Mouse (Mus musculus) layer of hippocampus, postnatal 14 days (tissue): Measurements from ENCODE around the gene Hsd17b3. TPM values are rescaled to one million over a fixed set of nuclear protein-coding genes. Genes with fewer than 3 reads are reported as not detected.
"Not testable (repeated sequence)": the region's sequence is repeated elsewhere in the genome, so short reads cannot be mapped to it uniquely, and the experiment has no call there.

Experiments
- DNase-seq, 2 experiments: peaks; one replicate each; pipeline ENCODE4 v3.0.0; 2021 to 2022; ENCODE audit warnings: low spot score in 2 of 2, mixed read lengths in 1 of 2
- total RNA-seq, 2 experiments: library from RNA; stranded (reverse); gene quantifications; 2 replicates each; pipeline ENCODE4 v1.2.3; 2021

Gene Hsd17b3
- total RNA-seq, 2 experiments from 2014 or later, result not detected

DNA sequence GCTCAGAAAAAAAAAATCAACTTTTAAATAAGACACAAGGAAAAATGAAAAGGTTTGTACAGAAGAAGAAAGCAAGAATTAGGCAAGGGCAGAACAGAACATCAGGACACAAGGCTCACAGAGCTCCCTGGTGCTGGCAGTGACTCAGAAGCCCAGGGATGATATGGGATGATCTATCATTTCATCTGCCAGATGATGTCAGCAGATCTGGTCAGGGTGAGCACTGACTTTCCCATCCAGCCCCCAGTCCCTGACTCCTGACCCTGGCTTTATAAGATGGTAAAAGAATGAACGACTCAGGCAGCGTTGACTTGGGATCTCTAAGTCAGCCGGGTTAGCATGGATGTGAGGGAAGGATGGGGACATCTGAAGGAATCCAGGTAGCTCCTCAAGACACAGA lies 5.7 kb downstream of the Hsd17b3 start:
- no peak for DNase-seq

DNA sequence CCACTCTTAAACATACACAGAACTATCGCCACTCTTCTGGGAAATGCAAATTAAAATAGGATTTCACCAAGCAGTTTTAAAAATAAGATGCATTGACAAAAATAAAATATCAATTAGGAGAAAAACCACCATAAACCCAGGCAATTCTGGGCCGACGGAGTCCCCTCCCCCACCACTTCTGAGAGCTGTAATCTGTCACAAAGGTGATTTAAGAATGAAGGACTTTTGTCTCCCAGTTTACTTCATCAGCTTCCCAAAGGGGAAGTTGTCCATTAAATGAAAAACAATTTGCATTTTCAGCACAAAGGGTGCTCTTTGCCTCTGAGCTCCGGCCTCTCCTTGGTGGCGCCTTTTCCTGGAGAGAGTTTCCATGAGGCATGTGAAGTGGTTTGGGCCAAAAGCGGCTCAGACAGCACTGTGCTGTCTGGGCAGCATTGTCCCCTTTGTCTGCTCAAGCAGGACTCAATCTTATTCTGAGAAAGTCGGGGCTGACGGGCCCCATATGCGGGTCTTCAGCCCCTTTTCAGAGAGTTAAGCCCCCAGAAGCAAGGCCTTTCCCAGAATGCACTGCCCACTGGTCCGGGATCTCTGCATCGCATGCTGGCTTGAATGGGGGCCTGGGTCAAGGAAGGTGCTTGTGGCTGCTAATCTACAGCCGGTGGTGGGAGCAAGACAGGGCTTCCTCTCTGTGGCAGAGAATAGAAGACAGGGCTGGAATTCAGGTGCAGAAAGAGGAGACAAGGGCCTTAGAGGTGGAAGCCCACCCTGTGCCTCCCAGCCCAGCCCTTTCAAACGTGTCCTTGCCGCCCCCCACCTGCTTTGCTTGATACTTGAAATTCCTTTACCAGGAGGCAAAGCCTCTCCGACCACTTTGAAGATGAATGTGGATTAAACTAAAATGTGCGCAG lies 7.8 kb downstream of the Hsd17b3 start:
- no peak for DNase-seq

DNA sequence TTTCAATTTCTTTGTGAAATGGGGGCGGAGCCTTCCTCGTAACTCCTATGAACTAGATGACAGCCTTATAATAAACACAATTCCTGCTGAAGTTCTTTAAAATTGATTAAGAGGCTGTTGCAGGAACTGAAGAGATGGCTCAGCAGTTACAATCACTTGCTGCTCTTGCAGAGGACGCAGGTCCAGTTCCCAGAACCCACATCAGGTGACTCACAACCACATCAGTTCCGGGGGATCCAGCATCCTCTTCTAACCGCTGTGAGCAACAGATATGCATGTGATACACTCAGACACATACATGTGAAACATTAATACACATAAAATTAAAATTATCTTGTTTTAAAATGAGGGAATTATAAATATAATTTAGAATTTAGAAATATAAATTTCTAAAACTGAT lies 11.4 kb downstream of the Hsd17b3 start:
- no peak for DNase-seq

DNA sequence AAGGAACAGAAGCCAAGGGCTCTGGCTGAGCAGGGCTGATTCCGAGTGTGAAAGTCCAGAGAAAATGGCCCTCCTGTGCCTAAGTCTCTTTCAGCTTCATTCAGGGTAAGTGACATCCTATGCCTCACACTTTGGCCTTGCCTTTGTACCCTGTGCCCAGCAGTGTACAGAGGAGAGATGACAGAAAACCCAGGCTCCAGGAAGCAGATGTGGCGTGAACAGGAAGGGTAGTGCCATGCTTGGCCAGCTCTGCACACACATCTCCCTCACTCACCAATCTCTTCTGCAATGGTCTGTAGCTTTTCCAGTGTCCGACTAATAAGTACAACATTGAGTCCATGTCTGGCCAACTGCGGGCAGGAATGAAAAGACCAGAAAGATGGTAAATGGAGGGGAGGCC lies 13.0 kb downstream of the Hsd17b3 start:
- DNase-seq, result no peak

DNA sequence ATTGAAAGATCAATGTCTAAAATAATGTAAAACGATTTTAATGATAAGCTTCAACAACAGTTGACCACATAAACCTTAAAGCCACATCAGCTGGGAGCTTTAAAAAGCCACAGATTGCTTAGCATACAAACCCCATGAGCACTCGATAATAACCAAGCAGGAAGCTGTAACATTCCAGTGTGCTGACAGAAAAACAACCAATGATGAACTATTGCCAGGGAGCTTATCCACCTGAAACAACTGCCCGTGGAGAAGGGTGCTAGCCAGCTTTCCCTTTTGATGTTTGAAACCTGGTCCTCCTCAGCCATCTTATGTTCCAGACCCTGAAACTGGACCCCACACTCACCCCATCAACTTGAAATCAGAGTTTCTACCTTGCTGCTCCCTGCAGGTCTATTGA lies 22.4 kb downstream of the Hsd17b3 start:
- DNase-seq, result no peak

DNA sequence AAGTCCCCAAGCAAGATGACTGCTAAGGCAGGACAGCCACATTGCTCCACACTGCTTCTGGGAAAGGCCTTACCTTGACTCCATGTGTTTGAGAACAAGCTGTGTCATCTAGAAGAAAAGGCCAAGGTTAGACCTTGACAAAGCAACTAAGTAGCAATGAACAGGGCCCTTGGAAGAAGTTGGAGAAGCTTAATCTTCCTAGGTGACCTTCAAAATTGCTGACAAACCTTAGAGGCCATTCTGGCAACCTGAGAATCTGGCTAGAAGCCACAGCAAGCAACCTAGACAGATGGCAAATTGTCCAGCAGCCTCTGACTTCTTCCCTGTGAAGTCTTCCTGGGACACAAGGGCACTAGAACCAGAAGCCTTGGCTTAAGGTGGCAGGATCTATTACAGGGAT lies 24.8 kb downstream of the Hsd17b3 start:
- no peak for DNase-seq

DNA sequence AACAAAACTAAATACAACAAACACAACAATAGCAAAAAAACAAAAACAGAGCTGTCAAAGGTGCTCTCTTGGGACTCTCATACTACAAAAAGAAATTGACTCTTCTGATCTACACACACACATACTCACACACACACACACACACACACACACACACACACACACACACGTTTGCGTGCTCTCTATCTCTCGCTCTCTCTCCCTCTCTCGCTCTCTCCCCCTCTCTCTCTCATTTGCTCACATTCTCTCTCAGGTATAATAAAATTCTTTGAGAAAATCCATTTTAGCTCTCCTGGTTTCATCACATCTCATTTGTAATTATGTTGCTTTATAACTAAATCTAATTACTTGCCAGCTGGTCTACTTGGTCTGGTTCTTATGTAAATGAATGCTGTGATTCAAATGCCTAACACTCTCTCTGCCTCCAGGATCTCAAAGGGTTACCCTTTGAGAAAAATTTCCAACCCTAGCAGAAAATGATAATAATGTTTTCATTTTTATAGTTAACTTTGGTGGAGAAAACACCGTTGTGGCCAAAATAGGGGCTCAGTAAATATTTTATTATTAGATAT lies 28.0 kb downstream of the Hsd17b3 start:
- DNase-seq, result no peak

DNA sequence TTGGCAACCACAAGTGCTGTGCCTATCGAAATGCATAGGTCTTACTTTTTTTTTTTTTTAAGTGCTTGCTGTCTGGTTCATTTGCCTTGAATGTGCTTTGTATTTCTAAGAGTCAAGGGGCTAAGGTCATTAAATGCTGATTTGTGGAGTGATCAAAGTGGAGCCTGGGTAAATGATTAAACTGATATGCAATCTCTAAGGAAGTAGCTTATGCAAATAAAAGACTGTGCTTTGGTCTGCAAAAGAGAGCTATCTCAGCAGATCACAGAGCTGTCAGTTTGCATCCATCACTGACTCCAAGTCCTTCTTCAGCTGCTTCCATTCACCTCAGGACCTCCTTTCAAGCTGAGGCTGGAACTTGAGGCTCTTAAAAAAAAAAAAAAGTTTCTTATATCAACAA lies 35.1 kb downstream of the Hsd17b3 start:
- DNase-seq, result no peak

DNA sequence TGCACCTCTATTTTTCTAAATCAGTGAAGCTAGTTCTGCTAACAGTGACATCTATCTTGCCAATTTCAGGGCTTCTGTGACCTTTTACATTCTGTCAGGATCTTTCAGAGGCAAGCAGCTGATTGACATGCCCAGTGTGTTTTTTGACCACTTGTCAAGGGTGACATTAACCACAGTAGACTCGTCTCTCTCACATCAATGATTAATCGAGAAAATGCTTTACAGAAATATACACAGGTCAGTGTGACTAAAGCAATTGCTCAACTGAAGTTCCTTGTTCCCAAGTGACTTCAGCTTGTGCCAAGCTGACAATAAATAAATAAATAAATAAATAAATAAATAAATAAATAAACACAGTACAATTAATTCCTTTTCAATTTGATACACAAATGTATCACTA lies 36.7 kb downstream of the Hsd17b3 start:
- not testable (repeated sequence) for DNase-seq

DNA sequence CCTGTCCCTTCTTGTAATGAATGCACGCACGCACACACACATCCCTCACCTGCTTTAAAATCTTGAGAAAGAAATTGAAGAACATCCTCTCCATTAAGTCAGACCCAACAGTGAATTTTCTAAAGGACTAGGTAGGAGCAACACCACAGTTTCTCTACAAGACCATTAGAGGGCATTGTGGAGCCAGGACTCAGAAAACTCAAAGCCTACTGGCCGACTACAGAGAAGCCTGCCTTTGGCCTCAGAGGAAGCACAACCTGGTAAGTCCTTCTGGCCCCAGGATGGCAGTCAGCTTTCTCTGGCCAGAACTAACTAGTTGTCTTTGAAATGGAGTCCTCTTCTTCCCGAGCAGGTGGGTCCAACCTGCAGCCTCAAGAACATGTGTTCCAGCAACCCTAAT lies 38.1 kb downstream of the Hsd17b3 start:
- no peak for DNase-seq

DNA sequence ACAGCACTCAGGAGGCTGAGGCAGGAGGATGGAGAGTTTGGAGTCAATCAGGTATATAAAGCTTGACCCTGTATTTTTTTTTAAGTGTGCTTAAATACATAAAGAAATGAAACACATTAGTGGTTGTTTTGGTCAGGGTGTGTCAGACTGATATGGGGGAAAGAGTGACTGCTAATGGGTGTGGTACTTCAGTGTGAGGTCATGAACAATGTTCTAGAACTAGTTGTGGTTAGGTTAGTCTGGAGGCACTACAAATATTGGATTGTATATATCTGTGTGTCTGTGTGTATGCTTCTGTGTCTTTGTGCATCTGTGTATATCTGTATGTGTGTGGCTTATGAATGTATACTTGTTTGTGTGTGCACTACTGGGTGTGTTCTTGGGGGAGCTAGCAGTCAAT lies 39.5 kb downstream of the Hsd17b3 start:
- no peak for DNase-seq

DNA sequence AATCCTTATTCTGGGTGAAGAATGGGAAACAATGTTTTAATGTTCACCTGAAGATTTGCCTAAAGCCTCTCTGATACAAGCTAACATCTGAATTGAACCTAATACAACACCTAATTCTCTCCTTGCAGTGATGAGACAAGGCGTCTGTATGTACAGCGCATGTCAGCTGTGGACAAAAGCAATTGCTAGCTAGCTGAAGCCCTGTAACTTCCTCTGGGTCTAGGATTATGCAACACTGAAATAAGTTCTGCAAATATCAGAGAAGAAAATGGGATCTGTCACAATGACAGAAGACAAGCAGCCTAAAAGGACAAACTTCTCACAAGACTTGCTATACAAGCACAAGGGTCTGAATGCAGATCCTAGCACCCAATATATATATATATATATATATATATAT lies 40.6 kb downstream of the Hsd17b3 start:
- no peak for DNase-seq

DNA sequence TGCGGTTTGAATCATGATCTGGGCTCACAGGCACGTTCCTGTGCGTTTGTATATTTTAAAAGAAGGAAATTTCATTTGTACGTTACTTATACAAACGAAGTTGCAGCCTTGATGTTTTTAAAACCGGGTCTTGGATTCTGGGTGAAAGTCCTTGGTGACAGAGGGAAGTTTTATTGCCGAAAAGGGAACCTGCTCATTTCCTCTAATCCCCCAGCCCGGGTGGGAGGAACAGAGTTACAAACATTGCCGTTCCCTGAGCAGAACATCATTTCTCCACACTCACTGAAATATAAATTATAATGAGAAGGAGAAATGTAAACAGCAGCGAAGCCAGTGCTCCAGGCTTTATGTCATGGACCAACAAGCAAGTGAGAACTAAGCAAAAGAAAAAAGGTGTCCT lies 49.1 kb downstream of the Hsd17b3 start:
- no peak for DNase-seq

DNA sequence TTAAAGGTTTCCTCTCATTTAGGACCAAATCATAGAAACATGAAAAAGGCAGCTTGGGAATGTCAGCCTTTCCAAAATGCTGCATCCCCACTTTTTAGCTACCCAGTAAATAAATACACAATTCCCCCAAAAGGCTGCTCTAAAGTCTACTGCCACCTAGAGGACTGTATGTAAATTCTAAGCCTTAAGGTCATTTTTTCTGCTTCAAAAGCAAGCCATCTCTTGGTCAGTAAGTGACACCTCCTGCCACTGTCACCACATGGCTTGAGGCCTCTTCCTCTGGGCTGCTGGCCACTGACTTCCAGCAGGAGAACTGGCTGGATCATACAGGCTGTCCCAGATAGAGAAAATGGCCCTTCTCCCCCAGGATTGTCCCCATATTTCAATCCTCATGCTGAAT lies 50.9 kb downstream of the Hsd17b3 start:
- DNase-seq, result no peak

DNA sequence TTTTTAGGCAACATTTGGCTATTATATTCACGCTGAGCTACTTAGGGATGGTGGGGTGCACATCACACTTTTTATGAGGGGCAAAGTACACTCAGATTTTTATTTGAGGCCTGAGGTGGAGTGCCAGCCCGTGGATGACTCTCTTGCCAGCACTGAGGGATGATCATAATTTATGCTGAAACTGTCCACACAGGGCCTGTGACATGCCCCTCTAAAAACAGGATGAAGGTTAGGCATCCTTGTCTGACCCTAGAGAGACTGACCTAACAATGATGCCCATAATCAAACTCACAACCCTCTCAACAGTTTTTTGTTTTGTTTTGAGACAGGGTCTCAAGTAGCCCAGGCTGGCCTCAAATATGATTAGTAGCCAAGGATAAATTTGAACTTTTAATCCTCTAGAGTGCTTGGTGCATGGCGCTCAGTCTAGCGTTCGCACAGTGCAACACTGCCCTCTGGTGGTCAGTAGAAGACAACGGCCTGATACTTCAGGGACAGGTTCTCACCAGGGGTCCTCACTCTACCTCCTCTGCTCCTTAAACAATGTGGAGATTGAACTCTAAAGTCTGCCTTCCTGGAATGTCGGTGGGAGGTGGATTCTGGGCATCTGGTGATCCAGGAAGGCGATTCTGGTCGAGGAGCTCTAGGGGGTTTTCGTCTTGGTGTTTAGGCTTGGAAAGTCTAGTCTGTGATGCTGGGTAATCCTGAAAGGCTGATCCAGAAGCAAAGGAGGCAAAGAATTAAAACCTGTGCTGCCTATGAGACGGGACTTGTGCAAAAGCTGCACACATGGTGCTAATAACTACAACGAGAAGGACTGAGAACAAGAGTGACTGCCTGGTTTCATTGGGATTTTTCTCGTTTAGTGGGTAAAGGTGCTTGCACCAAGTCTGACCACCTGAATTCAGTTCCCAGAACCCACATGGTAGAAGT lies 52.7 kb downstream of the Hsd17b3 start:
- peak; percentile 57 to 76 for DNase-seq

DNA sequence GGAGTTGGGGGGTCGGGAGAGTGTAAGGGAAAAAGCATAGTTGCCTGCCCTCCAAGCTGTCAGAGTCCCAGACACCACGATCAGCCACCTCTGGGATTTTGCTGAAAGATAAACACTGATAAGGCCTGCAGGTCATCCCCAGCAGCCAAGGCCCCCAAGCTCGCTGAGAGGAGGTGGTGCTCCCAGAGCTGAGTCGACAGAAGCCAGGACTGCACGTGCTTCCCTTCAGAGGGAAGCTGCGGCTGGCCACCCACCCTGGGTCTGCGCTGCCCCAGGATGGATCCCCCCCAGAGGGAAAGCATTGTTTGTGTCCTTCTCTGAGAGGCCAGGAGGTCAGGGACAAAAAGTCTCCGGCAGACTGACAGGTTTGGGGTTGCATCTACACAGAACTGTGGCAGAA lies 54.0 kb downstream of the Hsd17b3 start:
- DNase-seq, result no peak

DNA sequence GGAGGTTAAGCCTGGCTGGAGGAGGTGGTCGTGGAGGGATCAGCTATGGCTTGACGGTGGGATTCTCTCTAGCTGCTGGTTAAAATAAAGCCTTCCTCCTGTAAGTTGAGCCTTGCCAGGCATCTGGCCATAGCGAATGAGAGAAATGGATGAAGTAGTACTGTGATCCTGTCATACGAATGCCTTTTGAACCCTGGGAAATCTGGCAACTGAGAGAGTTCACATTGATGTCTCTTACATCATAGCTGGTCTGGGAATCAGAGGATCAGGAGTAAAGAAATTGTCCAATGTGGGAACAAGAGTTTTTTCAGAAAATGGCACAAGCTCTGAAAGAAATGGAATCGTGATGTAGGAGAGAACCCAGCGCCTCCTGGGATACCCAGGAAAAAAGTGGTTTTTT lies 55.1 kb downstream of the Hsd17b3 start:
- no peak for DNase-seq

DNA sequence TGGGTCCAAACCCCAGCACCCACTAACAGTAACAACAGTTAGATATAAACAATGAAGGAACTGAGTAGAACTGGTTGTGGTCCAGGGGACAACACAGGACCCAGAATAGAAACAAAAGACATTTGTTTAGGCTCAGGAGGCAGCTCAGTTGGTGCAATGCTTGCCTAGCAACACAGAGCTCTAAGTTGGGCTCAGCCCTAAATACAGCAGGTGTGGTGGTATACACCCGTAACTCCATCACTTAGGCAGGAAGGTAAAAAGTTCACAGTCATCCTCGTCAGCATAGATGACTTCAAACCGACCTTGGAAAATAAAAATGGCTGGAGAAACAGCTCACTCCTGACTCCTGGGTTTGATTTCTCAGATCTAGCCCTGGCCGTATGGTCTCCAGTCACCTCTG lies 55.8 kb downstream of the Hsd17b3 start:
- no peak for DNase-seq

DNA sequence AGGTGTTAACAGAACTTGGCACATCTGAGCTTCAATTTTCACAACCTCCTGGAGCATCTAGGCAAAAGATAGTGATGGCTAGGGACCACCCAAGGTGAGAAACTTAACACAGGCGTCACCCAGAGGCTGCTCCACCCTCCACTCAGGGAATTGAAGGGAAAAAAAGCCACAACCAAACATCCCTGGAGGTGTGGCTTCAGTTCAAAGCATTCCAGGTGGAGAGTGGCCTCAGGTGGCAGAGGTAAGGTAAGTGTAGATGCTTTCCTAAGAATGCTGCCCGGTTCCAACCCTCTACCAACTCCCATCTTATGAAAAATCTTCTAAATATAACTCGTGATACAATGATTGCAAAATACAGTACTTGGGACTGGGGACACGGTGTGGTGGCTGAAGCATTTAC lies 57.8 kb downstream of the Hsd17b3 start:
- DNase-seq, result no peak

DNA sequence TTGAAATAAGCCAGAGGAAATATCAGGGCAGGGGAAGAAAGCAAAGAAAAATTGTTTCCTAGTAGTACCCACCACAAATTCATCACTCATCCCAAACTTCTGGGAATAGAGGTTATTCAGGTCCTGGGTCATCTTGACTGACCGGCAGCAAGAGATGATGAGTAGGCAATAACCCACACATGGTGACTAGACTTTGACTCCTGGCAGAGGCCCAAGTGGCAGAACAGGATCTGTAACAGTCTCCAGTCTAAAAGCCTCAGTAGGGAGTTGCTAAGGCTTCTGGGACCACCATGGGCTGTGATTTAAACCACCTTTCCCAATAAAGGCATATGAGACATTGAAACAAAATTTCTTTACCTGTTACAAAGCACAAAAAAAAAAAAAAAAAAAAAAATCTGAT lies 58.2 kb downstream of the Hsd17b3 start:
- no peak for DNase-seq

DNA sequence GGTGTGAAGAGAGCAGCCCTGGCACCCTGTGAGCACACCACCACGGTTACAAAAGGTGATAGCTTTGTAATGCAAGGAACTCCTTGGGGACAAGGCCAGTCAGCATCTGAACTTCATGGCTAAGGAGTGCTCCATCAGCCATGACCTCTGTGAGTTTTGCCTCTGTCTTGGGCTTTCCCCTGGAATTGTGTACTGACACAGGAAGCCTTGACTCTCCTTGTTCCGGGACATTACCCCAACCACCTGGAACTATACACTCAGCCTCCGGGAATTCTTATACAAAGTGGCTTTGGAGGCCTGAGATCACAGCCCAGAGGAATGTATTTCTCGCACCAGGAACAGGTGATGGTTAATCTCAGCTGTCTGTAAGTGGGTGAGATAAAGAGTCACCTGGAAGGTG lies 64.2 kb downstream of the Hsd17b3 start:
- no peak for DNase-seq
